Mouse (Mus musculus): Measurements from ENCODE around the gene Alad. TPM values are rescaled to one million over a fixed set of nuclear protein-coding genes. Genes with fewer than 3 reads are reported as not detected.

Gene Alad
- polyA plus RNA-seq, 1 experiment, result 64.4 TPM

GRCm38 (mm10) chr4:62525489-62525811 is 5.7 kb upstream of the Alad start:
- H3K27ac ChIP-seq (ENCODE audit: insufficient read depth, low read length), result no peak overlapping the region
- TF ChIP-seq CTCF (IDR thresholded peaks at IDR 0.05; ENCODE audit: borderline replicate concordance, insufficient read depth, low read depth, low read length) (no peak), POLR2A (IDR thresholded peaks at IDR 0.05; ENCODE audit: borderline replicate concordance, insufficient read depth, low read length) (no peak)
- DNase-seq, result no peak
- WGBS, result under 1% methylated on average over 10 of the region's 10 CpGs
- no peaks in the 10 kb centered on the region for H3K27me3 ChIP-seq (ENCODE audit: control insufficient read depth, insufficient read depth, low read length)
- H3K4me1 ChIP-seq (ENCODE audit: control insufficient read depth, insufficient read depth, low read length), result peaks cover 3% of the 10 kb centered on the region; the same call in 1 of the 2 replicates
- peak overlapping the region; percentile 94 for H3K4me3 ChIP-seq (replicated peaks; ENCODE audit: insufficient read depth, low read depth, low read length)

GRCm38 (mm10) chr4:62524651-62525488 is 5.2 kb upstream of the Alad start, which contains the start of the genes Pole3 and 4933430I17Rik:
Pole3 (minus strand) TSS chr4:62525068.
4933430I17Rik (plus strand) TSS chr4:62525369.
- peak; percentile 96 to 98 for DNase-seq
- H3K4me3 ChIP-seq (replicated peaks; ENCODE audit: insufficient read depth, low read depth, low read length), result peak within 1 kb of the TSS; percentile 94
- H3K27ac ChIP-seq (ENCODE audit: insufficient read depth, low read length), result peak within 1 kb of the TSS; percentile 100
- TF ChIP-seq POLR2A (IDR thresholded peaks at IDR 0.05; ENCODE audit: borderline replicate concordance, insufficient read depth, low read length), result no peak
- TF ChIP-seq CTCF (IDR thresholded peaks at IDR 0.05; ENCODE audit: borderline replicate concordance, insufficient read depth, low read depth, low read length), result no peak
- H3K27me3 ChIP-seq (ENCODE audit: control insufficient read depth, insufficient read depth, low read length), result no peaks in the 10 kb centered on the region
- H3K4me1 ChIP-seq (ENCODE audit: control insufficient read depth, insufficient read depth, low read length), result peaks cover 3% of the 10 kb centered on the region; the same call in 1 of the 2 replicates
- WGBS, result under 1% methylated on average over 59 of the region's 59 CpGs

GRCm38 (mm10) chr4:62520892-62521400 is 1.2 kb upstream of the Alad start:
- no peak for TF ChIP-seq POLR2A (IDR thresholded peaks at IDR 0.05; ENCODE audit: borderline replicate concordance, insufficient read depth, low read length)
- TF ChIP-seq CTCF (IDR thresholded peaks at IDR 0.05; ENCODE audit: borderline replicate concordance, insufficient read depth, low read depth, low read length), result no peak

GRCm38 (mm10) chr4:62519122-62519848 is 433 bp downstream of the Alad start:
- no peak for TF ChIP-seq CTCF (IDR thresholded peaks at IDR 0.05; ENCODE audit: borderline replicate concordance, insufficient read depth, low read depth, low read length)
- no peak for TF ChIP-seq POLR2A (IDR thresholded peaks at IDR 0.05; ENCODE audit: borderline replicate concordance, insufficient read depth, low read length)
- no peak for DNase-seq
- under 1% methylated on average over 26 of the region's 26 CpGs for WGBS

More at GRCm38 (mm10) chr4:62520892-62521400, 1.2 kb upstream of the Alad start:
- H3K27ac ChIP-seq (ENCODE audit: insufficient read depth, low read length), result no peak overlapping the region
- peaks cover 12% of the 10 kb centered on the region for H3K4me1 ChIP-seq (ENCODE audit: control insufficient read depth, insufficient read depth, low read length)
- H3K27me3 ChIP-seq (ENCODE audit: control insufficient read depth, insufficient read depth, low read length), result no peaks in the 10 kb centered on the region
- no peak overlapping the region for H3K4me3 ChIP-seq (replicated peaks; ENCODE audit: insufficient read depth, low read depth, low read length)
- 89% methylated on average over 2 of the region's 2 CpGs for WGBS
- DNase-seq, result no peak

GRCm38 (mm10) chr4:62518416-62519121 is 1.1 kb downstream of the Alad start:
- Histone ChIP-seq H3K4me3 (replicated peaks; ENCODE audit: insufficient read depth, low read depth, low read length) (peak overlapping the region; percentile 73), H3K27ac (ENCODE audit: insufficient read depth, low read length) (peak overlapping the region; percentile 47), H3K27me3 (ENCODE audit: control insufficient read depth, insufficient read depth, low read length) (no peaks in the 10 kb centered on the region), H3K4me1 (ENCODE audit: control insufficient read depth, insufficient read depth, low read length) (peaks cover 24% of the 10 kb centered on the region)
- DNase-seq, result peak; percentile 81 to 88
- TF ChIP-seq CTCF (IDR thresholded peaks at IDR 0.05; ENCODE audit: borderline replicate concordance, insufficient read depth, low read depth, low read length) (no peak), POLR2A (IDR thresholded peaks at IDR 0.05; ENCODE audit: borderline replicate concordance, insufficient read depth, low read length) (peak; percentile 57; the same call in 1 of the 2 replicates)
- WGBS, result 19% methylated on average over 13 of the region's 13 CpGs

More at GRCm38 (mm10) chr4:62519122-62519848, 433 bp downstream of the Alad start:
- peak overlapping the region; percentile 47 for H3K27ac ChIP-seq (ENCODE audit: insufficient read depth, low read length)
- peaks cover 21% of the 10 kb centered on the region for H3K4me1 ChIP-seq (ENCODE audit: control insufficient read depth, insufficient read depth, low read length)
- H3K4me3 ChIP-seq (replicated peaks; ENCODE audit: insufficient read depth, low read depth, low read length), result peak overlapping the region; percentile 73
- H3K27me3 ChIP-seq (ENCODE audit: control insufficient read depth, insufficient read depth, low read length), result no peaks in the 10 kb centered on the region

GRCm38 (mm10) chr4:62517538-62518415 is 1.9 kb downstream of the Alad start:
- H3K4me1 ChIP-seq (ENCODE audit: control insufficient read depth, insufficient read depth, low read length), result peaks cover 24% of the 10 kb centered on the region
- peak overlapping the region; percentile 73 for H3K4me3 ChIP-seq (replicated peaks; ENCODE audit: insufficient read depth, low read depth, low read length)
- 43% methylated on average over 10 of the region's 10 CpGs for WGBS
- H3K27me3 ChIP-seq (ENCODE audit: control insufficient read depth, insufficient read depth, low read length), result no peaks in the 10 kb centered on the region
- H3K27ac ChIP-seq (ENCODE audit: insufficient read depth, low read length), result peak overlapping the region; percentile 48
- DNase-seq, result no peak
- TF ChIP-seq POLR2A (IDR thresholded peaks at IDR 0.05; ENCODE audit: borderline replicate concordance, insufficient read depth, low read length) (no peak), CTCF (IDR thresholded peaks at IDR 0.05; ENCODE audit: borderline replicate concordance, insufficient read depth, low read depth, low read length) (no peak)
